Mouse (Mus musculus): ENCODE data around the gene S1pr2. TPM values are rescaled to one million over a fixed set of nuclear protein-coding genes. Genes with fewer than 3 reads are reported as not detected.
"Not testable (repeated sequence)": the region's sequence is repeated elsewhere in the genome, so short reads cannot be mapped to it uniquely, and the experiment has no call there.

Gene S1pr2
- polyA plus RNA-seq, 1 experiment from 2014 or later = 61.8 TPM

DNA sequence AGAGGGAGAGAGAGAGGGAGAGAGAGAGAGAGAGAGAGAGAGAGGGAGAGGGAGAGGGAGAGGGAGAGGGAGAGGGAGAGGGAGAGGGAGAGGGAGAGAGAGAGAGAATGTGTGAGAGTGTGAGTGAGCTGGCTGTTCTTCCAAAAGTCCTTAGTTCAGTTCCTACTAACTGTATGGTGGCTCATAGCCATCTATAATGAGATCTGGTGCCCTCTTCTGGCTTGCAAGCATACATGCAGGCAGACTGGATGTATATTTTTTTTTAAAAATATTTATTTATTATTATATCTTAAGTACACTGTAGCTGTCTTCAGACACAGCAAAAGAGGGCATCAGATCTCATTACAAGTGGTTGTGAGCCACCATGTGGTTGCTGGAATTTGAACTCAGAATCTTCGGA, 21.8 kb upstream of the S1pr2 start:
- 69% methylated on average over 1 of the region's 1 CpGs for WGBS
- H3K27me3 ChIP-seq; H3K4me2 ChIP-seq (replicated peaks); ATAC-seq (ENCODE audit: insufficient number of reproducible peaks, low FRiP score, low TSS enrichment, low read depth); H3K9ac ChIP-seq; H3K36me3 ChIP-seq; H3K9me3 ChIP-seq (replicated peaks); H3K27ac ChIP-seq (replicated peaks); H3K4me1 ChIP-seq; H3K4me3 ChIP-seq (replicated peaks): not testable (repeated sequence)

DNA sequence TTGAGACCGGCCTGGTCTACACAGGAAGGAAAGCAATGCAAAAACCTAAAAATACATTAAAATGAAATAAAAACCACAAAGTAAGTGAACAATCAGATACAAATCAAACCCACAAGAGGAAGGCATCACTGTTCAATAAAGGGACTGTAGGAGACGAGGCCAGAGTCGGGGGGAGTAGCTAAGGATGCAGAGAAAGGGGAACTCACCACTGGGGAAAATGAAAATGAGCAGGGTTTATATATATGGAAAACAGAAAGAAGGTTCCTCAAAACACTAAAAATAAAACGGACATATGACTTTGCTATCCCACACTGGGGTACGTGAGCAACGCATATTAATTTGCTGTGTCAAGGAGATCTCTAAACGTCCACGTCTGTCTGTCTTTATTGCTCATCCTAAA, 20.5 kb upstream of the S1pr2 start:
- no peaks in the 10 kb centered on the region for H3K36me3 ChIP-seq
- no peak overlapping the region for H3K4me2 ChIP-seq (replicated peaks)
- H3K9ac ChIP-seq = no peak overlapping the region
- H3K27ac ChIP-seq (replicated peaks) = no peak overlapping the region
- H3K27me3 ChIP-seq = no peaks in the 10 kb centered on the region
- no peak for ATAC-seq (ENCODE audit: insufficient number of reproducible peaks, low FRiP score, low TSS enrichment, low read depth)
- peaks cover 6% of the 10 kb centered on the region for H3K4me1 ChIP-seq
- 83% methylated on average over 8 of the region's 8 CpGs for WGBS
- no peak overlapping the region for H3K4me3 ChIP-seq (replicated peaks)
- no peaks in the 10 kb centered on the region for H3K9me3 ChIP-seq (replicated peaks)

DNA sequence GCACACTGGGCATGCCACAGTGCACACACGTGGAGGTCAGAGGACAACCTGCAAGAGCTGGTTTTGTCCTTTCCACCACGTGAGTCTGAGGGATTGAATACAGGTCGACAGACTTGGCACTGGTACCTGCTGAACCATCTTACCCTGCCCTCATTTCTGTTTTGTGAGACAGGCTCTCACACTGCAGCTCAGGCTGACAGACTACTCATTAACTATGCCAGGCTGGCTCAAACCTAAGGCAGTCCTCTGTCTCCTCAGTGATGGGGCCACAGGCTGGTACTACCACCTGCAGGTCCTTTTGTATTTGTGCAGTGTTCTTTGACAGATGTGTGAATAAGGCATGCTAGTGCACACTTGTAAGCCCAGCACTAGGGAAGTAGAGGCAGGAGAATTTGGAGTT, 18.5 kb upstream of the S1pr2 start:
- H3K9ac ChIP-seq = no peak overlapping the region
- H3K36me3 ChIP-seq = no peaks in the 10 kb centered on the region
- no peak overlapping the region for H3K27ac ChIP-seq (replicated peaks)
- no peak overlapping the region for H3K4me3 ChIP-seq (replicated peaks)
- H3K4me2 ChIP-seq (replicated peaks) = no peak overlapping the region
- peaks cover 18% of the 10 kb centered on the region for H3K4me1 ChIP-seq
- no peak for ATAC-seq (ENCODE audit: insufficient number of reproducible peaks, low FRiP score, low TSS enrichment, low read depth)
- H3K9me3 ChIP-seq (replicated peaks) = no peaks in the 10 kb centered on the region
- no peaks in the 10 kb centered on the region for H3K27me3 ChIP-seq
- 73% methylated on average over 3 of the region's 3 CpGs for WGBS

DNA sequence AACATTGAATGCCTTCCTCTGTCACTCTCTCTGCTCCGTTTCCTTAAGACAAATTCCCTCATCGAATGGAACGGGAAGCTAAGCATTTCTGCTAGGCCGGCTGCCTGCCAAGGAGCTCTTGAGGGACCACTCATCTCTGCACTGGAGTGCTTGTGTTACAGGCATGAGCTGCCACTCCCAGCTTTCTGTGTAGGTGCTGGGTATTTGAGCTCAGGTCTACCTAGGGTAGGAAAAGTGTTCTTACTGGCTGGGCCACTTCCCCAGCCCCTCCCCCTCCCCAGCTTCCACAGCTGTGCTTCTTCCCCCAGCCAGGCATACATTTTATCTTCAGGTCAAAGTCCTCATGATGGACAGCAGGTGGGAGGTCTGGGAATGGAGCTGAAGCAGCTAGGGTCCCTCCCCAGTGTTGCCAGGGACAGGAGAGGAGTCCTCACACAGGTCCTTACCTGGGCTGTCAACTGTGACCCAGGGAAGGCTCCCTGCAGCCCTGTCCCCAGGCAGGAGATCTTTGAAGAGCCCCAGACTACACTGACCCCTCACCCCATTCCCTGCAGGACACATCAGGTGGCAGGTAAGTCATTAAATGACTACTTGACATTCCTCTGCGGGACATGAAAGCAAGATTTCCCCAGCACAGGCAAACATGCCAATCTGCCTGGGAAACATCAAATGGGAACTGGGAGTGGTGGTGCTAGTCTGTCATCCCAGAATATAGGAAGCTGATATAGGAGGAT, 16.8 kb upstream of the S1pr2 start:
- Histone ChIP-seq H3K9ac (no peak overlapping the region), H3K27ac (replicated peaks) (no peak overlapping the region), H3K36me3 (no peaks in the 10 kb centered on the region), H3K4me3 (replicated peaks) (no peak overlapping the region), H3K27me3 (no peaks in the 10 kb centered on the region), H3K4me1 (peaks cover 24% of the 10 kb centered on the region), H3K9me3 (replicated peaks) (no peaks in the 10 kb centered on the region), H3K4me2 (replicated peaks) (no peak overlapping the region)
- no peak for ATAC-seq (ENCODE audit: insufficient number of reproducible peaks, low FRiP score, low TSS enrichment, low read depth)
- 39% methylated on average over 5 of the region's 5 CpGs for WGBS

DNA sequence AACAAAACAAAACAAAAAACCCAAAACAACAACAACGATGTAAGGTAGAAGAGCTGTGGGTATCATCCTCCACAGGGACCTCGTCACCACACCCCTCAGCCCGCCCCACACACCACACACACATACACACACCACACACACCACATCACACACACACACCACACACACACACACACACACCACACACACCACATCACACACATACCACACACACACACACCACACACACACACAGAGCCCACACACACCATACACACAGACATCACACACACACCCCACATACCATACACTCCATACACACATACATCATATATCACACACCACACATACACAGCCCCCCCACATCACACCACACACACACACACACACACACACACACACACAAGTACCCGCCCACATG, 15.0 kb upstream of the S1pr2 start:
- WGBS = 90% methylated on average over 4 of the region's 4 CpGs
- H3K4me1 ChIP-seq = peaks cover 38% of the 10 kb centered on the region

DNA sequence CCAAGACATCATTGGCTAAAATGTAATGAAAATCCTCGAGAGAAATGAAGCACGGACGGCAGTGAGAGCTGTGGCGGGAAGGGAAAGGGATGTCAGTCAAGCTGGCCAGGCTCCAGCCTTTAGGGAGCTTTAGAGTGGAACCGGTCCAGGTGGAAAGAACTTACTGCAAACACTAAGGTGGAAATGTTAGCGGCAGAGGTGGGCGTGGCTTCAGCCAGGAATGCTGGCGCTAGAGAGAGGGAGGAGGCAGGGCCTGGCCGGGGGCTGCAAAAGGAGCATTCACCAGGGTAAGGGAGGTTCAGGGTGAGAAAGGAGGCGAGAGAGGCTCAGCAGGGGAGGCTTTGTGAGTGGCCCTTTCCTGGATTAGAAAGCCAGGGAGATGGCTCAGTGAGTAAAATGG, 14.3 kb upstream of the S1pr2 start:
- H3K27ac ChIP-seq (replicated peaks) = peak overlapping the region; percentile 67
- peaks cover 41% of the 10 kb centered on the region for H3K4me1 ChIP-seq
- no peaks in the 10 kb centered on the region for H3K27me3 ChIP-seq
- H3K4me2 ChIP-seq (replicated peaks) = peak overlapping the region; percentile 38
- 0 out of 2 replicates have a peak overlapping the region, but pooled peaks have one; percentile 12 for H3K4me3 ChIP-seq (replicated peaks)
- no peak overlapping the region for H3K9ac ChIP-seq
- H3K9me3 ChIP-seq (replicated peaks) = no peaks in the 10 kb centered on the region
- WGBS = 5% methylated on average over 10 of the region's 10 CpGs
- H3K36me3 ChIP-seq = no peaks in the 10 kb centered on the region
- ATAC-seq (ENCODE audit: insufficient number of reproducible peaks, low FRiP score, low TSS enrichment, low read depth) = peak; percentile 56; the same call in 1 of the 2 replicates

More for the DNA sequence above, 15.0 kb upstream of the S1pr2 start:
- H3K27me3 ChIP-seq = no peaks in the 10 kb centered on the region
- no peaks in the 10 kb centered on the region for H3K36me3 ChIP-seq
- no peaks in the 10 kb centered on the region for H3K9me3 ChIP-seq (replicated peaks)
- H3K9ac ChIP-seq = no peak overlapping the region
- no peak for ATAC-seq (ENCODE audit: insufficient number of reproducible peaks, low FRiP score, low TSS enrichment, low read depth)
- H3K4me3 ChIP-seq (replicated peaks) = no peak overlapping the region
- H3K4me2 ChIP-seq (replicated peaks) = no peak overlapping the region
- H3K27ac ChIP-seq (replicated peaks) = no peak overlapping the region

DNA sequence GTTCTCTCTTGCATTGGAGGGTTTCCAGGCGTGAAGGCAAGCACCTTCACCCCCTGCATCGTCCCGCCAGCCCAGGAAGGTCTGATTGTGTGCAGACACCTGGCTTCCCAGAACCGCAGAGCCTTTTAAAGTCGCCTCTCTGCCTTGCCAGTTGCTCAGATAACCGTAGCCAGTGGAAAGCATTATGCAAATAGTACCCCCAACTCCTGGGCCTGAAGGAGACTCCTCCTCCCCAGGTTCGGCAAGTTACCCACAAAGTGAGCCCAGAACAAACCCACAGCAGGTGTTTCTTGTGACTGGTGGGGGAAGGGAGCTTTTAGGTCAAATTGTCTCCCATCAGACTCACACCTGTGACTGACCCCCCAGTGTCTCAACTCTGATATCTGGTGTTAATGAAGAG, 11.4 kb upstream of the S1pr2 start:
- Histone ChIP-seq H3K4me2 (replicated peaks) (no peak overlapping the region), H3K4me1 (peaks cover 42% of the 10 kb centered on the region), H3K9me3 (replicated peaks) (no peaks in the 10 kb centered on the region), H3K9ac (no peak overlapping the region), H3K27me3 (no peaks in the 10 kb centered on the region), H3K27ac (replicated peaks) (peak overlapping the region; percentile 87), H3K36me3 (no peaks in the 10 kb centered on the region), H3K4me3 (replicated peaks) (no peak overlapping the region)
- ATAC-seq (ENCODE audit: insufficient number of reproducible peaks, low FRiP score, low TSS enrichment, low read depth) = no peak
- WGBS = 22% methylated on average over 7 of the region's 7 CpGs

DNA sequence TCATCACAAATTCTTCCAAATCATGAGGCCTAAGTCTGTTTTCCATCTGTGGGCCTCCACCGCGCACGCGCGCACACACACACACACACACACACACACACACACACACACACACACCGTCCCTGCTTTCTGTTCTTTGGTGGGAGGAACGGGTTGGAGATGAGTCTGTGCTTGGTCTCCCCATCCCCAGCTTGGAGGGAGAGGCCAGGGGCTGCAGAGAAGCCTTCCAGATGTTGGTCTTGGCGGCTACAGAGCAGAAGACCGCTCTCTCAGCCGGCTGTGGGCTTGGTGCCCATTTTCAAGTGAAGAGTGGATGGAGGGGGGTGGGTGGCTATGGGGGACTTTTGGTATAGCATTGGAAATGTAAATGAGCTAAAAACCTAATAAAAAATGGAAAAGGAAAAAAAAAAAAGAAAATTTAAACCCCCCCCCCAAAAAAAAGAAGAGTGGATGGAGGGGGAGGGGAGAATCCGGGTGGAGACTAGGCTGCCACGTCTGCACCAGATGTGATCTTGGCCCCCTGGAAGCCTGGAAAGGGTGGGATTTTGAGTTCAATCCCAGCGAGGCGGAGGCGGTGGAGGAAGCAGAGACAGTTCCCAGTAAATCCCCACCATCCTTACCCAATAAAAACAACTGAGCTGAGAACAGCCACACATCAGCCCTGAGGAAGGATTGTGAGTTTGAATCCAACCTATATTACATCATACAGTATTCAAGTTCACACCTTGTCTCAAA, 10.5 kb upstream of the S1pr2 start:
- H3K27me3 ChIP-seq = no peaks in the 10 kb centered on the region
- no peak overlapping the region for H3K4me3 ChIP-seq (replicated peaks)
- WGBS = 37% methylated on average over 15 of the region's 15 CpGs
- 0 out of 2 replicates have a peak overlapping the region, but pooled peaks have one; percentile 8 for H3K4me2 ChIP-seq (replicated peaks)
- H3K9me3 ChIP-seq (replicated peaks) = no peaks in the 10 kb centered on the region
- H3K4me1 ChIP-seq = peaks cover 49% of the 10 kb centered on the region
- peak overlapping the region; percentile 87 for H3K27ac ChIP-seq (replicated peaks)
- no peaks in the 10 kb centered on the region for H3K36me3 ChIP-seq
- peak; percentile 84 for ATAC-seq (ENCODE audit: insufficient number of reproducible peaks, low FRiP score, low TSS enrichment, low read depth)
- H3K9ac ChIP-seq = no peak overlapping the region

DNA sequence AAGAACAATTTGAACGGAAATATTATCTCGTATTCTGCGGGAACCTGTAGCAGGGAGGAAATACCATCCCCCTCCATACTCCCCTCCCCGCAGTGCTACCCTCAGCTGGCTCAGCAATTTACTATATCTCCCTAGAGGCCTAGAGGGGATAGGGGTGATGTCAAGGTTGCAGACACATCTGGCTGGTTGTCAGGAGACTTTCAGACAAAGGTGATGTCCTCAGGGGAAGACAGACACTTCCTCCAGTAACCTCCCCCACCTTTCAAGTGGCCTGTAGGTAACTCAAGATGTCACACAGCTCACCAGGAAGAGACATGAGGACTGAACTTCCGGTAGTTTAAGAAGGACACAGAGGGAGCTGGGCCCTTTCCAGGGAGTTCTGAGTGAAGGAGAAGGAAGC, 6.6 kb upstream of the S1pr2 start:
- Histone ChIP-seq H3K9ac (no peak overlapping the region), H3K27me3 (no peaks in the 10 kb centered on the region), H3K27ac (replicated peaks) (no peak overlapping the region), H3K4me1 (peaks cover 40% of the 10 kb centered on the region), H3K9me3 (replicated peaks) (no peaks in the 10 kb centered on the region), H3K4me3 (replicated peaks) (no peak overlapping the region), H3K4me2 (replicated peaks) (no peak overlapping the region), H3K36me3 (no peaks in the 10 kb centered on the region)
- WGBS = 13% methylated on average over 5 of the region's 5 CpGs
- ATAC-seq (ENCODE audit: insufficient number of reproducible peaks, low FRiP score, low TSS enrichment, low read depth) = no peak

DNA sequence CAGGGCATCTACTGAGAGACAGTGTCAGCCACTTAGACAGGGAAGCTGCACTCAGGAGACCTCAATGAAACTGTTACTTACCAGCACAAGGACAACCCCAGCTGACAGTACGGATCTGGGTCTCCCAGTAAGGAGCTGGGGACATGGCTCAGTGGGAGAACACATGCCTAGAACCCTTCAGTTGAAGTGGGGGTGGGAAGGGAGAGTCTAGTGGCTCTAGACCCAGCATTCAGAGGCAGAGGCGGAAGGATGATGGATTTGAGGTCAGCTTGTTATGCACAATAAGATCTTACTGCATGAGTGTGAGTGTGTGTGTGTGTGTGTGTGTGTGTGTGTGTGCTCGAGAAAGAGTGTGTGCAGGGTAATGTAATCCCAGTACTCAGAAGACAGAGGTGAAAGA, 5.6 kb upstream of the S1pr2 start:
- Histone ChIP-seq H3K4me1 (peaks cover 37% of the 10 kb centered on the region), H3K27ac (replicated peaks) (no peak overlapping the region), H3K36me3 (no peaks in the 10 kb centered on the region), H3K9ac (no peak overlapping the region), H3K4me3 (replicated peaks) (no peak overlapping the region), H3K4me2 (replicated peaks) (no peak overlapping the region), H3K27me3 (no peaks in the 10 kb centered on the region), H3K9me3 (replicated peaks) (no peaks in the 10 kb centered on the region)
- WGBS = 70% methylated on average over 3 of the region's 3 CpGs
- ATAC-seq (ENCODE audit: insufficient number of reproducible peaks, low FRiP score, low TSS enrichment, low read depth) = no peak

DNA sequence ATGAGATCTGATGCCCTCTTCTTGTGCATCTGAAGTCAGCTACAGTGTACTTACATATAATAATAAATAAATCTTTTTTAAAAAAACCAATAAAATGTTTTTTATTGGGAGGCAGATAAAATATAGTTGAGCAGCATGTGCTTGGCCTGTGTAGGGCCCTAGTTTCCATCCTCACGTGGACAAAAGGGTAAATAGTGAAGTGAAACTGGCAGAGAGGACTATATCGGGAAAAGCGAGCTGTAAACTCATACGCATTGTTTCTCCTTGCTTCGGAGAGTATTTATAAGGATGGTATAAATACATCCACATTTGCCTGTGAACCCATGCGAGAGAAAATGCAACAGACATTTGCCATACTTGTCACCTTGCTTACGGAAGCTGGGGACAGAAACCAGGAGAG, 3.2 kb upstream of the S1pr2 start:
- H3K4me1 ChIP-seq = peaks cover 44% of the 10 kb centered on the region
- H3K36me3 ChIP-seq = no peaks in the 10 kb centered on the region
- H3K9ac ChIP-seq = no peak overlapping the region
- no peak overlapping the region for H3K27ac ChIP-seq (replicated peaks)
- ATAC-seq (ENCODE audit: insufficient number of reproducible peaks, low FRiP score, low TSS enrichment, low read depth) = no peak
- H3K4me2 ChIP-seq (replicated peaks) = no peak overlapping the region
- no peak overlapping the region for H3K4me3 ChIP-seq (replicated peaks)
- 79% methylated on average over 7 of the region's 7 CpGs for WGBS
- no peaks in the 10 kb centered on the region for H3K9me3 ChIP-seq (replicated peaks)
- H3K27me3 ChIP-seq = no peaks in the 10 kb centered on the region
